Mouse (Mus musculus): Measurements from ENCODE around the gene Sufu. TPM values are rescaled to one million over a fixed set of nuclear protein-coding genes. Genes with fewer than 3 reads are reported as not detected.

Gene Sufu
- polyA plus RNA-seq, 1 experiment from 2014 or later, result 30.3 TPM

- DNase-seq (ENCODE audit: low spot score), result peak; percentile 71
Observed at GRCm38 (mm10) chr19:46524601-46525321, 128.1 kb downstream of the Sufu start.

DNA sequence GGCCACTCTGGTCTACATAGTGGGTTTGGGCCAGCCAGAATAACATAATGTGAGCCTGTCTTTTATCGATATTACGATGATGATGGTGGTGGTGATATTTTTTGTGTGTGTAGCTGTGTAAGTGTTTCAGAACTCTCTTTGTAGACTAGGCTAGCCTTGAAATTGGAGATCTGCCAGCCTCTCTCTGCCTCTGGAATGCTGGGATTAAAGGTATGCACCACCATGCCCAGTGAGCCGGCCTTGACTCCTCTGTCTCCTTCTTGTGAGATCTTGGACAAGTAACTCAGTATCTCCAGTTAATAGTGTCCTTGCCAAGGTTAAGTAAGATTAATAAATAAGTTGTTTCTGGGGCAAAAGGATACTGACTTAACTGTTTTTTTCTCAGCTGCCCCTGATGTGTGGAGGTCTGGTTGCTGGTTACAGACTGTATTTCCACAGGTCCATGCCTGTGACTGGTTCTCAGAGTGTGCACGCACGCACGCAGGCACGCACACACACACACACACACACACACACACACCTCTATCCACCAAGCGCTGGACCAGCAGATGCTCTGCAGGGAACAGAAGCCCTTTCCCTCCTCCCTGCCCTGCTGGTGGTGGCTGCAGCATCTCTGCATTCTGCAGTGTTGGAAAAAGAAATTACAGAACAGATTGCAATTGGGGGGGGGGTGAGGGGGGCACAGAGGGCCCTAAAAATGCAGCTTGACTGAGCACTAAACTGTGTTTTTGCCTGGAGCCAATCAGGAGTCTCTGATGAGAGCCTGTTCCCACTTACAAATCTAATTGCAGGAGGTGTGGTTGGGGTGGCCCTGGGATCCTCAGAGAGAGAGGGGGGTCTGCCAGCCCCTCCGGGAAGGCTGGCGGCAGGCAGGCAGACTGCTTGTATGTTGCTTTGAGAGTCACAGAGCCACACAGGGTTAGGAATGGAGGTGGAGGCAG, 129.3 kb downstream of the Sufu start:
- no peak overlapping the region for H3K27ac ChIP-seq (ENCODE audit: low read depth)
- ATAC-seq (replicated peaks; ENCODE audit: low FRiP score, low TSS enrichment, low read depth), result no peak
- DNase-seq (ENCODE audit: low spot score), result no peak
- H3K9ac ChIP-seq (ENCODE audit: low read length), result no peak overlapping the region
- H3K27me3 ChIP-seq (replicated peaks; ENCODE audit: control insufficient read depth, insufficient read depth, low read length), result no peaks in the 10 kb centered on the region
- H3K9me3 ChIP-seq (ENCODE audit: control insufficient read depth, low read length), result no peaks in the 10 kb centered on the region
- peaks cover 67% of the 10 kb centered on the region for H3K4me1 ChIP-seq (replicated peaks; ENCODE audit: control insufficient read depth, insufficient read depth, low read length)
- H3K36me3 ChIP-seq (ENCODE audit: control insufficient read depth, insufficient read depth, low read length), result no peaks in the 10 kb centered on the region
- H3K4me3 ChIP-seq (ENCODE audit: low read depth, low read length), result no peak overlapping the region
- H3K4me2 ChIP-seq (ENCODE audit: low read length), result no peak overlapping the region
- 60% methylated on average over 10 of the region's 10 CpGs for WGBS

More at GRCm38 (mm10) chr19:46524601-46525321, 128.1 kb downstream of the Sufu start:
- Histone ChIP-seq H3K4me3 (ENCODE audit: low read depth, low read length) (no peak overlapping the region), H3K4me1 (replicated peaks; ENCODE audit: control insufficient read depth, insufficient read depth, low read length) (peaks cover 55% of the 10 kb centered on the region), H3K9me3 (ENCODE audit: control insufficient read depth, low read length) (no peaks in the 10 kb centered on the region), H3K27me3 (replicated peaks; ENCODE audit: control insufficient read depth, insufficient read depth, low read length) (no peaks in the 10 kb centered on the region), H3K27ac (ENCODE audit: low read depth) (peak overlapping the region; percentile 17), H3K9ac (ENCODE audit: low read length) (no peak overlapping the region), H3K4me2 (ENCODE audit: low read length) (peak overlapping the region; percentile 44), H3K36me3 (ENCODE audit: control insufficient read depth, insufficient read depth, low read length) (no peaks in the 10 kb centered on the region)
- 0 out of 2 replicates have a peak, but pooled peaks have one; percentile 12 for ATAC-seq (replicated peaks; ENCODE audit: low FRiP score, low TSS enrichment, low read depth)
- 34% methylated on average over 14 of the region's 14 CpGs for WGBS

DNA sequence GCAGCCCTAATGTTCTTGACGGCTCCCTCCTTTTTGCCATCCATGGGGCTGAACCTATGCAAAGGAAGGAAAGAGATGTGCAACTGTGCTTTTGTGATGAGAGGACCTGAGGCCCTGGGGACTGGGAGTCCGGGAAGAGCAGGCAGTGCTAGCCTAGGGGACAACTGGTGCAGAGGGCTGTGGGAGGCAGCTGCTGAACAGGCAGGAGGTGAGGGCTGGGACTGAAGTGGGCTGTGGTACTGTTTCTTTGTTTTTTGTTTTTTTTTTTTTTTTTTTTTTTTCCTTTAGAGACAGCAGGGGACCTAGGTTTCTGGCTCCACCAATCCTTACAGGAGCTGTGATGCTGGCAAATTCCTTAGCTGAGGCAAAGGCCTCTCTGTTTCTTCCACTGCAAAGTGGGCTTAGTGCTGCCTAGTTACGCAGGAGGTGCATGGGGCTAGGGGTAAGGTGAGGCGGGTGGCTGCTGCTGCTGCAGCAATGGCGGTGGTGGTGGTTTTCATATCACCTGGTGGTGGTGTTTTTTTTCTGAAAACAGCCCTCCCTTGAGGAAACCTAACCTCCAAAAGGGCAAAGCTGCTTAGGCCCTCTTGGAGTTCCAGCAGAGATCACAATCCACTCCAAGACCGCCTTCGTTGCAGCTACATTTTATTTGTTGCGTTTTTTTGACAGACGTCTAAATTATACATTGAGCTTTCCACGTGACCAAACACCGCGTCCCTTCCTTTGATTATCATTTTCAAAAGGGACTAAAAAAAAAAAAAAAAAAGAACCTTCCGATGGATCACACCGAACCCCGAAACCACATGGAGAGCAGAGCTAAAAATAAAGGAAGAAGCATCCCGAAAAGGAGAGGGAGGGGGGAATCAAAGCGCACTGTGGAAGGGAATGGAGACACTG, 131.2 kb downstream of the Sufu start:
- H3K9ac ChIP-seq (ENCODE audit: low read length), result 0 out of 2 replicates have a peak overlapping the region, but pooled peaks have one; percentile 22
- no peaks in the 10 kb centered on the region for H3K9me3 ChIP-seq (ENCODE audit: control insufficient read depth, low read length)
- H3K27ac ChIP-seq (ENCODE audit: low read depth), result no peak overlapping the region
- H3K4me1 ChIP-seq (replicated peaks; ENCODE audit: control insufficient read depth, insufficient read depth, low read length), result peaks cover 73% of the 10 kb centered on the region
- H3K4me3 ChIP-seq (ENCODE audit: low read depth, low read length), result 0 out of 2 replicates have a peak overlapping the region, but pooled peaks have one; percentile 8
- H3K4me2 ChIP-seq (ENCODE audit: low read length), result peak overlapping the region; percentile 46
- 41% methylated on average over 17 of the region's 17 CpGs for WGBS
- H3K36me3 ChIP-seq (ENCODE audit: control insufficient read depth, insufficient read depth, low read length), result no peaks in the 10 kb centered on the region
- DNase-seq (ENCODE audit: low spot score) (no peak), ATAC-seq (replicated peaks; ENCODE audit: low FRiP score, low TSS enrichment, low read depth) (no peak)
- no peaks in the 10 kb centered on the region for H3K27me3 ChIP-seq (replicated peaks; ENCODE audit: control insufficient read depth, insufficient read depth, low read length)

DNA sequence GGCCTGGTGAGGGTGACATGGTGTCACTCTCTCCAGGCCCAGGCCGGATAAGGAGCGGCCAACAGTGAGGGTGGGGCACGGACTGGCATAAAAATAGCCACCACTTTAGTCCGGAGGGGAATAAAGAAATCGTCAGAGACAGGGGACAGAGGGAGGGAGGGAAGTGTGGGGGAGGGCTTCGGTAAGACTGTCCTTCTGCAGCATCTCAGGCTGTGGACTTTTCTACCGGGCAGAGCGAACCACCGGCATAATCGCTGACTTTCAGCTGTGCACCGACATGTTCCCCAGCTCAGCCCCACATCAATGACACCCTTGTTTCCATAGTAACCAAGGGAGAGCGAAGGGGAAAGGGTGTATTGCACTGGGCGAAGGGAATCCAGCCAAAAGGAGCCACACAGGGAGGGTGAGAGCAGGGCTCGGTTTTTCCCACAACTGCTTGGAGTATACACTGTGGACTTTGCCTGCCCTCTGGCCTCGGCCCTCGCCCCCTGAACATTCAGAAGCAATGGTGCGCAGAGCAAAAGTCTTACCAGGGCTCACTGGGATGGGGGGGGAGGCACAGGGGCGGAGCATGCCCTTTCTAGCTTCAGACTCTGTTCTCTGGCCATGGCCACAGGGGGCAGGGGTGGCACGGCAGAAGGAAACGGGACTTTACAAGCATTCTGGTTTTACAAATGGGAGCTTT, 132.0 kb downstream of the Sufu start:
- H3K9me3 ChIP-seq (ENCODE audit: control insufficient read depth, low read length), result no peaks in the 10 kb centered on the region
- DNase-seq (ENCODE audit: low spot score) (no peak), ATAC-seq (replicated peaks; ENCODE audit: low FRiP score, low TSS enrichment, low read depth) (0 out of 2 replicates have a peak, but pooled peaks have one; percentile 18)
- no peaks in the 10 kb centered on the region for H3K27me3 ChIP-seq (replicated peaks; ENCODE audit: control insufficient read depth, insufficient read depth, low read length)
- H3K4me2 ChIP-seq (ENCODE audit: low read length), result peak overlapping the region; percentile 46
- H3K9ac ChIP-seq (ENCODE audit: low read length), result peak overlapping the region; percentile 29; the same call in 1 of the 2 replicates
- H3K4me3 ChIP-seq (ENCODE audit: low read depth, low read length), result peak overlapping the region; percentile 8; the same call in 1 of the 2 replicates
- H3K27ac ChIP-seq (ENCODE audit: low read depth), result no peak overlapping the region
- H3K4me1 ChIP-seq (replicated peaks; ENCODE audit: control insufficient read depth, insufficient read depth, low read length), result peaks cover 68% of the 10 kb centered on the region
- WGBS, result 9% methylated on average over 20 of the region's 20 CpGs
- H3K36me3 ChIP-seq (ENCODE audit: control insufficient read depth, insufficient read depth, low read length), result no peaks in the 10 kb centered on the region

- Histone ChIP-seq H3K4me2 (ENCODE audit: low read length) (no peak overlapping the region), H3K36me3 (ENCODE audit: control insufficient read depth, insufficient read depth, low read length) (no peaks in the 10 kb centered on the region), H3K9ac (ENCODE audit: low read length) (no peak overlapping the region), H3K27ac (ENCODE audit: low read depth) (peak overlapping the region; percentile 14; the same call in 1 of the 2 replicates), H3K9me3 (ENCODE audit: control insufficient read depth, low read length) (no peaks in the 10 kb centered on the region), H3K4me3 (ENCODE audit: low read depth, low read length) (no peak overlapping the region), H3K27me3 (replicated peaks; ENCODE audit: control insufficient read depth, insufficient read depth, low read length) (no peaks in the 10 kb centered on the region), H3K4me1 (replicated peaks; ENCODE audit: control insufficient read depth, insufficient read depth, low read length) (peaks cover 62% of the 10 kb centered on the region)
- no peak for ATAC-seq (replicated peaks; ENCODE audit: low FRiP score, low TSS enrichment, low read depth)
- no peak for DNase-seq (ENCODE audit: low spot score)
- 31% methylated on average over 13 of the region's 13 CpGs for WGBS
Observed at GRCm38 (mm10) chr19:46529601-46530448, 133.1 kb downstream of the Sufu start.

GRCm38 (mm10) chr19:46530449-46530990, 133.8 kb downstream of the Sufu start:
- no peak overlapping the region for H3K4me2 ChIP-seq (ENCODE audit: low read length)
- DNase-seq (ENCODE audit: low spot score) (no peak), ATAC-seq (replicated peaks; ENCODE audit: low FRiP score, low TSS enrichment, low read depth) (no peak)
- H3K9me3 ChIP-seq (ENCODE audit: control insufficient read depth, low read length), result no peaks in the 10 kb centered on the region
- H3K36me3 ChIP-seq (ENCODE audit: control insufficient read depth, insufficient read depth, low read length), result no peaks in the 10 kb centered on the region
- no peaks in the 10 kb centered on the region for H3K27me3 ChIP-seq (replicated peaks; ENCODE audit: control insufficient read depth, insufficient read depth, low read length)
- 31% methylated on average over 8 of the region's 8 CpGs for WGBS
- no peak overlapping the region for H3K4me3 ChIP-seq (ENCODE audit: low read depth, low read length)
- no peak overlapping the region for H3K9ac ChIP-seq (ENCODE audit: low read length)
- peaks cover 59% of the 10 kb centered on the region for H3K4me1 ChIP-seq (replicated peaks; ENCODE audit: control insufficient read depth, insufficient read depth, low read length)
- H3K27ac ChIP-seq (ENCODE audit: low read depth), result 0 out of 2 replicates have a peak overlapping the region, but pooled peaks have one; percentile 14
